Mouse (Mus musculus) natural killer cell, adult 2 months (primary cell): ENCODE measurements around the gene Telo2.

Experiments used
- DNase-seq, 2 experiments: peaks; one replicate each; pipeline ENCODE4 v3.0.0; 2022; ENCODE audit warnings: low spot score in 2 of 2

Gene Telo2

DNA sequence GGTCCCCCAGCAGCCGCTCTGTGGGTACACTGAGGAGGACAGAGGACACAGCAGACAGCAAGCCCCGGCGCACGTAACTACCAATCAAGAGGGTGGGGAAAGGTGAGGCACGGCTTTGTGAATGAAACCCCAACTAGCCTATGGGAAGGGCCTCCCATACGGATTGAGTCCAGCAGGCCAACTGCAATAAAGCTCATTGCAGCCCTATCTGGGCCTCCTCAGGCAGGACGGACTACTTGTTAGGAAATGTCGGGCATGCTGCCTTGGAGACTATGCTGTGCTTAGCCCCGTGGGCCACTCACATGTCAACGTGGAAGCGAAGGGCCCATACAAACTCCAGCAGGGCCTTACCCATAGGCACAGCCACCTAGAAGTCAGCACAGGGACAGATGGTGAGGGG, 14.4 kb downstream of the Telo2 start:
- DNase-seq = no peak

DNA sequence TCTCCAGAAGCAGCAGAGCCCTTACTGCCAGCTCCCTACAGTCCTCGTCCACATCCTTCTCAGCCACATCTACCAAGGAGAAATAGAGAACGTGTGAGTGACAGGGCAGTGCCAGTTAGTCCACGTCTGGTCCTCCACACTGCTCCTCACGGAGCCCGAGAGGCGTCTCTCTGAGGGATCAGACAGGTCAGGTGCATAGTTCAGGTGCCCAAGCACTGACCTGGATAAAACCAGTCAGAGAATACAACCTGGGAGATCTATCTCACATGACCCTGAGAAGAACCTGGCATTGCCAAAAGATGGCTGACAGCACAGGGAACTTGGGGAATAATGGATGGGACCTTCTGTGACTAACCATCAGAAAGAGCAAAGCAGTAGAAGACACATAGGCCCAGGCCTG, 15.7 kb downstream of the Telo2 start:
- DNase-seq = no peak

DNA sequence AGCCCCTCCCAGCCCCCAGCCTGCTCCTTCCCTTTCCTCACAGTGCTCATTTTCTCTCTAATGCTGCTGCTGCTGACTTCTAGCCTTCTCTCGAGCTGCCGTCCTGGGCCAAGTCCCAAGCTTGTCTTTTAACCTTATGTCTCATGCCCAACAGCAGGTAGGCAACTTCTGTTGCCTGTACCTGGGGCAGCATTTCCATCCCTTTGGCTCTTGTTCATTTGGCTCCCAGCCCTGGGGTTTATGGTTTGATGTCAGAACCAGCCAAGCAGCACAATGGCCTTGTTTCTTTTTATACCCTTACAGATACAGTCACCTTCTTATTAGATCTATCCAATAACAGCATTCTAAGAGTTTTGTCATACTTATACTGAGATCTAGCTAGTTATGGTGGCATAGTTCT, 19.5 kb downstream of the Telo2 start:
- no peak for DNase-seq

DNA sequence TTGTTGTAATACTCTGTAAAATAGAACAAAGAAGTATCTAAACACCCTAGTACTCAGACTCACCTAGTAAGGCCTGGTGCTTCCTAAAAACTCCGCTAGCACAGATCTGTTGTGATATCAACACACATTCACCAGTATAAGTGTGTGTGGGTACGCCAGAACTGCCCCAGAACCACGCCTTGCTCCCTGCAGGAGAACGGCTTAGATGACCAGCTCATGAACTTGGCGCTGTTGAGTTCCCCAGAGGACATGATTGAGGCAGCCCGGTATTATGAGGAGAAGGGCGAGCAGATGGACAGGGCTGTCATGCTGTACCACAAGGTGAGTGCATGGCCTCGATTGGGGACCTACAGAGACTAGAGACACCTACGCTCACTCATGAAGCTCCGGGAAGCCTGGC, 25.3 kb downstream of the Telo2 start:
- DNase-seq = no peak

DNA sequence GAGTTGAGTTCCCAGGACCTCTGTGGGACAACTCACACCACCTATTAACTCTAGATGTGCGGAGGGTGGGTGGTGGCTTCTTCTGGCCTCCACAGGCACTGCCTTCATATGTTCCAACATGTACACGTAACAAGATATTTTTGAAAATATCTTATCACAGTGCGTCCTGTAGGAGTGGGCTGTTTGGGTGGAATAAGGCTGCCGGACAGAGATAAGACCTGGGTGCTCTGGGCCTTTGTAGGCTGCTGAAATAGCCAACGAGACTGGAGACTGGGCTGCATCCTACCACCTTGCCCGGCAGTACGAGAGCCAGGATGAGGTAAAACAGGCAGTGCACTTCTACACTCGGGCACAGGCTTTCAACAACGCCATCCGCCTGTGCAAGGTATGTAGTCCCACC, 26.6 kb downstream of the Telo2 start:
- no peak for DNase-seq

DNA sequence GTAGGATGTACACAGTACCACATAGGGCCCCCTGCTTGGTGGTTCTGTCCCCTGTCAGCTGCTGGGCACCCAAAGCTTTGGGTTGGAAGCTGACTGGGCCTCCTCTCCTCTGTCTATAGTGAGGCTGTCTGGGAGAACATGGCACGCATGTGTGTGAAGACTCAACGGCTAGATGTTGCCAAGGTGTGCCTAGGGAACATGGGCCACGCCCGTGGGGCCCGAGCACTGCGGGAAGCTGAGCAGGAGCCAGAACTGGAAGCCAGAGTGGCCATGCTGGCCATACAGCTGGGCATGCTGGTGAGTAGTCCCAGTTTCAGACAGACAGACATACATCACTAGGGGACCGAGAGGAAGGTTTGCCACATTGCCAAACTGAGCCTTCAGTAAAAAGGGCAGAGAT, 29.0 kb downstream of the Telo2 start:
- no peak for DNase-seq

DNA sequence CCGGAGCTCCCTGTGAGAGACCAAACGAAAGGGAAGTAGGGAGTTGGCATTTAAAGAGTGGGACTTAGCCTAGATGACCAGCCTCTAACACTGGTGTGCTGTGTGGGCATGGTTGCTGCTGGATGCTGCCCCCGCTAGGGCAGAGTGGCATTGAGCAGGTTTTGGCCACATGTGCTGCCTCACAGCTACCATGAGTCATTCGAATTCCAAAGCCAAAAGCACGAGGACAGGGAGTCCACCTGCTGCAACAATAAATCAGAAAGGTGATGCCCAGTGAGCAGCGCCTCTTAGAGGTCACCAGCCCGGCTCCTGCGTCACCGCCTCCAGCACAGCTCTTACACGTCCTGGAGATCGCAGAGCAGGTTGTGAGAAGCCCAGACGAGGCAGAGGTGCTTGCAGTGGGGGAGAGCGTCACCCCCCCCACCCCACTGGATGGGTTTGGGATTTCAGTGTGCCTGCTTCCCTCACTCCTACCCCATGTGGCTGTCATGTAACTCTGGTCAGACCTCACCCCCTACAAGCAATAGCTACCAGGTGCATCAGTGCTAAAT, 30.9 kb downstream of the Telo2 start:
- no peak for DNase-seq

DNA sequence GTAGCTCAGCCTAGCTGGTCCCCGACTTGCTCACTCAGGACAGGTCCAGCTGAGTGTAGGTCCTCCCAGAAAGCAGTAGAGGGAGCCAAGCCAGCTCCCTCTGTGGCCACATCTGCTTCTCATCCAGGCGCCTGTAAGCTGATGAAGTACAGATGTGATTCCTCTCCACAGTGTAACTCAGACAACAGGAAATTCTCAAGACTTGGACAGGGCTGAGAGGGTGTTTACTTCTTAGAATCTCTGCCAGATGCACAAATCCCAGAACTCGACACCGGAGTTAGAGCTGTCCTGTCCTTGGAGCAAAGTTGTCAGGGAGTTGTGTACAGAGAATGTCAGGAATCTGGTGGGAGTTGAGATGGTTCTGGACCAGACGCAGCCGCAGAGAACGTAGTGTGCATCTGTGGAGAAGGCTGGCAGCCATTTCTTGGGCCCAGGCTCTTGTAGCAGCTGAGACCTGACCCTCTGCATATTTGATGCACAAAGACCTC, 32.3 kb downstream of the Telo2 start, which contains the start of gene Tmem204:
Gene Tmem204 (minus strand): TSS at position 148 of the 488 bp plus-strand sequence.
- no peak for DNase-seq

DNA sequence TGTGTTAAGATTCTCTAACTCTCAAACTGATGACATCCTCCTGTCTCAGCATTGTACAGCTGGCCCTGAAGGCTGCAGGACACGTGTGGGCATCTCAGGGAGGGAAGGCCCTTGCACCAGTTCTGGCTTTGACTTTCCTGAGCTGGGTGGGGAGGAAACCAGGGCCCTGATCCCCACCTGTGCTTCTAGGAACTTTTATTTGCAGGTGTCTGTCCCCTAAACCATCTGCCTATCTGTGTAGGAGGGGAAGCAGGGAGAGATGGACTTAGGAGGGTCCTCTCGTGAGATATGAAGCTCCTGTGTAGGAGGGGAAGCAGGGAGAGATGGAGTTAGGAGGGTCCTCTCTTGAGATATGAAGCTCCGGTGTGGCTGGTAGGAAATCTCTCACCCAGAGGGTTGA, 32.9 kb downstream of the Telo2 start:
- DNase-seq = no peak

DNA sequence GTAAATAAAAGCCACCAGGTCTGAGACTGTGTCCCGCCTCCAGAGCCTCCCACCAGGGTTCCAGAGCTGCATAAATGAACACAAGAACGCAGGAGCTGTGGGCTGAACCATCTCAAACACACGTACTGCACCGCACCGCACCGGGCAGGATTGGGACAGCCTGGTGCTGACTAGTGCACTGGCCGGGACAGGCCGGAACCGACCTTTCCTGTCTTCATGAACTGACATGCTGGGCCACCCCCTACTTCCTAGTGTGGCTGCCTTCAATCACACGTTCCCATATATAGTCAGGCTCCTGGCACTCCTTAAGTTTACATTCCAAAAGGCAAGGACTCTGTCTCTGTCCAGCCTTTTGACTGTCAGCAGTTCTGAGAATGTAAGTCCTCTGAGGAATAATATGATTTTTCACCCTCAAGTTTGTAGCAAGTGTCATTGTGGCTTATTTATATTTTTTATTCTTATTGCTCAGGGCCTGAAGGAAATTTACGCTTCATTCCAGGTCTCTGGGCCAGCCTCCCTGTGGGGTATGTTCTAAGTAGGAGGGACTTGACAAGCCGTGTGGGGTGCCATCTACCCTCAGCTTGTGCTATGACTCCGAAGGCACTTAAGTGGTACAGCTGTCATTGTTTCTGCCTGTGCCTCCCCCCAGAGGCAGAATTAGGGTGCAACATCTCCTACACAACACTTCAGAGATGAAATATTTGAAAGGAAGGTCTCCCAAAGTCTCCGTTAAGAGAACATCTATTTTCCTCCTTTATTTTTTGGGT, 33.5 kb downstream of the Telo2 start:
- DNase-seq = no peak

DNA sequence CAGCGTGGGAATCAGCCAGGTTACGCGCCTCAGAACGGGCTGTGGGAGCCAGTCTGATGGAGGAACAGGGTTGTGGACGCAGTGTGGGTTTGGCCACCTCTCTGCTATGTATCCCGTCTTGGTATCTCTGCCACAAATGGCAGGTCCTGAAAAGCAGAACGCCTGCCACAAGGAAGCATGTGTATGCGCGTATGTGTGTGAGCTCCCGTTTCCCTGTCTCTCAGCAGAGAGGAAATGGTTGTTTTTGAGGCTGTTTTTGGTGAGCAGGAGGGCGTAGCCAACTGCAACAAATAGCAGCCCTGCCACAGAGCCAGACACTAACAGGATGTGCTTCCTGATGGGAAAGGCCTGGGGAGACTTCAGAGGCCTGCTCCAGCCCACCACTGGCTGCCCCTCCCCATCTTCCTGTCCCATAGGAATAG, 34.8 kb downstream of the Telo2 start:
- no peak for DNase-seq

DNA sequence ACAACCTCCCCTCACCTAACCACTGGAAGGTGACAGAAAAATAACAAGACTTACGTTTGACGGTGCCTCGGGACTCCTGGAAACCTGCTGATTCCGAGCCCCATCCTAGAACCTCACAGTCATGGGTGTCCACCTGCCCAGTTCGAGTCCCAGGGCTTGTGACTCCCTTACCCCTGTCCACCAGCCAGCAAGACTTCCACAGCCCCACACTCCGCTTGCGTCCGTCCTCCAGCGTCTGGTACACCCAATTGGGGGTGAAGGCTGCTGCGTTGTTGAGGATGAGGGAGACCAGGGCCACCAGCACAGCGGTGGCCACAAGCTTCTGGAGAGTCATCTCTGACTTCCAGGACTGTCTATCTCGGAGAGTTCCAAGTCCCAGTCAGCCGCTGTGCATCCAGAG, 35.6 kb downstream of the Telo2 start:
- no peak for DNase-seq

DNA sequence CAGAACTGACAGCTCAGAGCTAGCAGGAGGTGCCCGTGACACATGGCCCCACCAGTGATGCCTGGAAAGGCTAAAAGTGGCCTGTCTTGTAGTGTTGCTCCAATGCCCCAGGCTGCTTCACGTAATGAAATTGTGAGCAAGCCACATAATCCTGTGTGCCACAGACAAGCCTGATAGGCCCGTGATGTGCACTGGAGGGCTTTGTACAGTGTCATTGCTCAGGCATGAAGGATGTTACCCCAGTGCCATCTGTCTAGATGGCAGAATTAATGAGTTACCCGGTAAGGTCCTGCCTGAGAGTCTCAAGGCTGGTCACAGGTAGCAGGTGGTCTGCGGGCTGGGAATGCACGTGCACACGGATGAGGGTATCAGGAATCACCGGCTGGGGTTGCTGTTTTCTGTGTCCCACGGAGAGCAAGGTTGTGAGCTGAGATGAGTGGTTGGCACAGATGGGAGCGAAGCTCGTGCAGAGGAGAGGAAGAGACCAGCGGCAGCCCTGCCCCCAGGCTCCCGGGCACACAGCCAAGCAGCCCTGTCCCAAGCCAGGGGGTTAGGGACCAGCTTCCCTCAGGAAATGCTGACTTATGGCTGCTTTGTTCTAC, 37.9 kb downstream of the Telo2 start:
- DNase-seq = no peak

DNA sequence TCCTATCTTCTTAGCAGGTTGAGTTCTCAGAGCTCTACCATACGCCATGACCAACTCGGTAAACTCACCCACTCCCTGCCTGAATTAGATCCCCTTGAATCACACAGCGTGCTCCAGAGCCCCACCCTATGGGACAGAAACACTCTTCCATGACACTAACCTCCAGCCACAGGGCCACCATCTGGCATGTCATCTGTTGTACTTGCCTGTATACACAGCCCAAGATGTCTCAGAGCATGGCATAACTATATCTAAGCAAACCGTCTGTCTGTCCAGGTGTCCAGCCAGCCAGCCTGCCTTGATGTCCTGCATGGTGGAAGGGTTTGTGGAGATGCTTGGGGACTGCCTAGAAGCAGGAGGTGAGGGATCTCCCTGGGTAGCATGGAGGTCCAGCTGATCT, 38.9 kb downstream of the Telo2 start:
- no peak for DNase-seq

DNA sequence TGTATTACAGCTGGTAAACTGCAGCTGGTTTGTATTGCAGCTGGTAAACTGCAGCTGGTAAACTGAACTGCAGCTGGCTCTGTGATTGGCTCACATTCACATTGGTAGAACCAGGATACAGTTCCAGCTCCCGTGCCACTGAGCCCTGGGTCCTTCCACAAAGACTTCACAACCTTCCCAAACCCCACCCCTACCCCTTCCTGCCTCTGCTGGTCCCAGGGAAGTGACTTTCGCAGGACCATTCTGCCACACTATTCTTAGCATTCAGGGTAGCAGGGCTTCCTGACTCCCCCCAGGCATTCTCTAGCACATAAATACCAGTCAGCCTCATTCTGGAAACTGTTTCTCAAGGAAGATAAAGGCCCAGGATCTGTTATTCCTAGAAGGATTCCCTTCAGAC, 47.1 kb downstream of the Telo2 start:
- DNase-seq = no peak

DNA sequence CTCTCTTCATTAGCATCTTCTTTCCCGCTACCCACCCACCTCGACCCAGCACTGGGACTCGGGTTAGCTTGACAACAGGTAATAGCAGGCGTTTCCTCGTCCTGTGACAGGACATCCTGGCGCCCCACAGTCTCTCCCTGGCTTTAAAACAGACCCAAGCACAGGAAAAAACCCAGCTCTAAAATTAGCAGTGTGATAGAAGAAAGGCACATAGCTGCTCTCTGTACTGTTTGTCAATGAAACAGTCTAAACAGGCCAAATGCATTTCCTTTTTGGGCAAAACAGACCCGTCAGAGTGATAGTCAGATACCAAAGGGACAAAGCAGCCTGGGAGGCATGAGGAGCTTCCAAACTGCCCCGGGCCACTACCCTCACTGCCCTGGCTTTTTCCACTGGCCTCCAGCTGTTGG, 48.3 kb downstream of the Telo2 start:
- no peak for DNase-seq

DNA sequence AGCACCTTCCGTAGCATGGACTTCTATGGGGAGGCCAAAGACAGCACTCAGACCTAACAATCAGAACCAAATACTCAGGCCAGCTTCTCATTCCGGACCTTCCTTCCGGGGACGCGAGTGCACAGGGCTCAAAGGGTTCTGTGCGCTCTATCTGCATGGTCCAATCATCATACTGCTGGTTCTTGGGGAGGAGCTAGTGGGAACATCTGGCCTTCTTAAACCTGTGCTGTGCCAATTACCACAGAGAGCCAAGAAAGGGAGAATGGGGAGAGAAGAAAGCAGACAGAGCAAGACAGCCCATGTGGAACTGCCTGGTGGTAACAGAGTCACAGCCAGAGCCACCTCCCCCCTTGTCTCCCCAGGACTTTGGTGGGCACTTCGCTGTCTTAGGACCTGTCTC, 49.2 kb downstream of the Telo2 start:
- no peak for DNase-seq

DNA sequence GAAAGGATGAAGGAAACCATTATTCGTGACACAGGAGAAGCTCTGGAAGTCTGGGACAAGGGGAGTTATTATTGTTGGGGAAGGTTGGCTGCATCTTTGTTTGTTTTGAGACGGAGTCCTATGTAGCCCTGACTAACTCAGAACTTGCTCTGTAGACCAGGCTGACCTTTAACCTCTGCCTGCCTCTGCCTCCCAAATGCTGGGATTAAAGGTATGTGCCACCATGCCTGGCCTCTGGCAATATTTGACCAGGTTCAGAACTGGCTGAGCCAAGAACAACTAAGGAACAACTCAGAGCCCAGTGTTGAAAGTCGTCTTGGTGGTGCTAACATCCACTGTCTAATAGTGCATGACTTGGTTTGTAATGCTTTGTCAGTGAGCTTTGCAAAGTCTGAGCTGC, 50.6 kb downstream of the Telo2 start:
- DNase-seq = no peak

DNA sequence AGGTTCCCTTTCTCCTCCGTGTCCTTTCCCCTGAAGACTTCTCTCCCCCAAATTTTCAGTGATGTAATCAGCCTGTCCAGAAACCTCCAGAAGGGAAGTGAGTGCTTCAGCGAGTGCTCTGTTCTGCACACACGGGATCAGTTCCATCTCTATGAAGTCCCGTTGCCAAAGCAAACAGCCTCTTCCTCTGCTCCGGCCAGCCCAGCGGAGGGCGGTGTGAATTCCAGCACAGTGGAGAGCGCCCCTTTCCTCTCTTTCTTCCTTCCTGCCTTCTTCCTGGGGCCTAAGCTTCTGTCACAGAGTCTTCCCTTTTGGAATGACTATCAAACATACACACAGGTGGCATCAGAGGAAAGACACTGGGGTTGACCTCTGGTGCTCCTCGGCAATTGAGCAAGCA, 51.4 kb downstream of the Telo2 start:
- no peak for DNase-seq

DNA sequence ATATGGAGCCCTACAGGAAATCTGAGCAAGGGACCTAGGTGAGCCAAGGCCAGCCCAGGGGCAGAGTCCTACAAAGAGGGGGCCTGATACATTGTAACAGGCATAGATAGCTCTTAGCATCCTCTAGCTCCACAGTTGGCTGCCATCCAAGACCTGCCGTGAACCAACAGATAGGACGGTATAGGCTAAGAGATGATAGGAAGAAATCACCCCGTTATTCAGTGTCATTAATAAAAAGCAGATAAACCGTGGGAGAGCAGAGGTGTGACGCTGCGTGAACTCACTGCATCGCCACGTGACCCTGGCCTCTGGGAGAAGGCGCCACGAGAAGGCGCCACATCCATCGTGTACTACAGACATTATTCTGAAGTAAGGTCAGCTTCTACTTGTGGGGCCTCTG, 51.9 kb downstream of the Telo2 start:
- no peak for DNase-seq

DNA sequence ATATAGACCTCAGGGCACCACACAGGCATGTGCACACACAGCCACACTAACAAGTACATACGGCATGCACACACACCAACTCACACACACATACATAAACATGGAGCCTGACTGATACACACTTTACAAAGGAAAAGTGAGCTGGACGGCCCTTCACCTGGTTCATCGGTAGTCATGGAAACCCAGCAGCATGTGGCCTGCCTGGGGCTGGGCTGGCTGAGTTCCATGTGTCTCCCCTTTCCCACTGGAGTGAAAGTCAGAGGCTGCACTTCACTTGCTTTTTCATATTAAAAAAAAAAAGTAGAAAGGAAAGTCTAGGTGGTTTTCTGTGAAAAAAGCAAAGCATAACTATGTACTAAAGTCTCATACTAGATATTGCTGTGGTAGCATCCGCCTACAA, 52.5 kb downstream of the Telo2 start:
- DNase-seq = no peak

DNA sequence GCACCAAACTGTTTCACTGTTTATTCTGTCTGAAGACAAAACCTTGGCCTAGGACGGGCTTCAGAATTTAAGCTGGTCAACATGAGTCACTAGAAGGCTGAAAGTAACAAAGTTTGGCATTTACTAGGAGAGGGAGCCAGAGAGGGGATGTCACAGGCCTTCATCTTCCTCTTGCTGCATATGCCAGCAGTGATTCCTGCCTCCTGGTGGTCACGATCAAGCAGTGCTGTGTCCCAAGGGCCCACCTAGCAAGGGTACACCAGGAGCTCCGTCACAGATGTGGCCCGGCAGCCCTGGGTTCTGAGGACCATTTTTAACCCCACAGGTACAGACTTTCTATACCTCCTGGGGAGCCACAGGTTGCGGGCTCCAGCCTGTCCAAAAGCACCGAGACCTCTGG, 58.7 kb downstream of the Telo2 start:
- no peak for DNase-seq

DNA sequence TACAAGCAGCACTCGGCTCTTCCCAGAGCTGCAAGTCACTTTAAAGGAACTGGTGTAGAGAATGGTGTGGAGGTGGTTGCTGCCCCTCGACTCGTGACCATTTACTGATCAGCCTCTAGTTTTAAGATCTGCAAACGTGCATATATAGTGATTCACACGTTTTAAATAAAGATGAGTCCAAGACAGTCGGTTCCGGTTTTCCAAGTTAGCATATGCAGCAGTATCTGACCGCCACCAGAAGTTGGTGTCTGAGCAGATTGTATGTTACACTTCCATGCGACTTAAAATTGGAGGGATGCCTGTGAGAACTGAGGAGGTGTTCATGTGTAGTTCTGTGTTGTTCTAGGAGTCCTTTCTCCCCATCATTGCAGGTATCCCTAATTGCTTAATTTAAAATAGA, 62.5 kb downstream of the Telo2 start:
- no peak for DNase-seq
